Mouse (Mus musculus): ENCODE data around the gene Trim32.

Trim32 gene

DNA sequence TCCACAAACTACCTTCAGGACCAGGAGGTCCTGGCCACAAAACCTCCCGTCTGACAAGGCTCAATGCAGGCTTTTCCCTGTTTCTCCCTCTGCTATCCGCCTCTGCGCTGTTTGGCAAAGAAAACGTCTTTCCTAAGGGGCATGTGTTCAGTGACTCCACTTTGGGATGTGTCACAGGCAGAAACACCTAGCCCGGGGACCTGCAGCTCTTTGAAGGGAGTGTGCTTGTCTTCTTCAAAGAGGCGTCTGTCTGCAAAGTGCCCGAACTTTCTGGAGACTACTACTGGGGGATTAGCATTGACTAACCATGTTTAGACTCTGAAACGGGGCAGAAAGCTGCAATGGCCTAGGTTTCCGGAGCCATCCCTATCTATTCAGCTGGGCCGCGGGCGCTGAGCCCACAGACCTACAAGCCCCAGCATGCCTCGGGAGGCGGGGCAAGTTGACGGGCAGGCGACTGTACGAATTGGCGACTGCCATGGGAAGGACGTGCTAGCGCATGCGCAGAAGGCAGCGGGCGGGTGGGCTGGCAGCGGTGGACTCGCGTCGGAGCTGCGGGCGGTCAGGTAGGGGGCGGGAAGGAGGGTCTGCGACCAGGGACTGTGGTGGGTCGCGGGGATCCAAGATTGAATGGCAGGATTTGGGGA is at the start of gene Trim32:
TSS of gene Trim32 (plus strand) at position 483 of the 647 bp plus-strand sequence.
- DNase-seq (ENCODE audit: low spot score in 2 of 2): peak; percentile 84 to 90

DNA sequence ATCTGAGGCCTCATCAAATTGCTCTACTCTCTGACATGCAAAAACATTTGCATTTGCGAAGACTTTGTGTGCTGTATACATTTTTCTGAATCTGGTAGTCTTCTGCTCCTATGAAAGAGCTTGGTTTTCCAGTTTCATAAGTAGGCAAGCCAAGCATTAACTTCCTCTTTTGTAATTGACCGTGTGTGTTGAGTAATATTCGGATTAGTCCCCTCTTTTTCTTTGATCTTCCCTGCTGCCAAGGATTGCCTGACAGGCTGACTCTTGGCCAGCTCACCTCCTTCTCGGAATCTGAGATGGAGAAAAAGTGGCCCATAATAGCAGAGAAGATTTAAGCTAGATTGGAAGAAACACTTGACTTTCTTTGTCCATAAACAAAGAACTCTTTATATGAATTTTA is 39.3 kb upstream of the Trim32 start:
- no peak for DNase-seq (ENCODE audit: low spot score in 2 of 2)

GRCm38 (mm10) chr4:65580254-65580653 is 24.5 kb upstream of the Trim32 start:
- DNase-seq (ENCODE audit: low spot score in 2 of 2): no peak

- no peak for DNase-seq (ENCODE audit: low spot score in 2 of 2)
Observed at GRCm38 (mm10) chr4:65586947-65587346, 17.8 kb upstream of the Trim32 start.

DNA sequence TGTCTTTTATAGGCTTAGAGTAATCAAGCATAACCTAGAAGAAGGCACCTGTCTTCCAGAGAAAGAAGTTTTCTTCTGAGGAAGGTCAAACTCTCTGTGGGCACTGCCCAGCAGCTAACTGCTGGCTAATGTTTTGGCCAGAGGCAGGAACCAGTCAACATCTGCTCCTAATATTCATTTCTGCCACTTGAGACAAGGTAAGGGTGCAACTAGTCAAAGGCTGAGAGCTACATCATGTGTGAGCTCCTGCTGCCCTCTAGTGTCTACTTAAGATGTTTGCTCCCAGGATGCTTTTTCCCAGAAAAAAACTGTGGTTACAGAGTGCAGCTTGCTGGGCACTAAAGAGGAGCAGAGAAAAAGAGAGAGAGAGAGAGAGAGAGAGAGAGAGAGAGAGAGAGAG is 15.0 kb upstream of the Trim32 start:
- DNase-seq (ENCODE audit: low spot score in 2 of 2): no peak

GRCm38 (mm10) chr4:65594601-65595369 is 10.0 kb upstream of the Trim32 start:
- DNase-seq (ENCODE audit: low spot score in 2 of 2): no peak

DNA sequence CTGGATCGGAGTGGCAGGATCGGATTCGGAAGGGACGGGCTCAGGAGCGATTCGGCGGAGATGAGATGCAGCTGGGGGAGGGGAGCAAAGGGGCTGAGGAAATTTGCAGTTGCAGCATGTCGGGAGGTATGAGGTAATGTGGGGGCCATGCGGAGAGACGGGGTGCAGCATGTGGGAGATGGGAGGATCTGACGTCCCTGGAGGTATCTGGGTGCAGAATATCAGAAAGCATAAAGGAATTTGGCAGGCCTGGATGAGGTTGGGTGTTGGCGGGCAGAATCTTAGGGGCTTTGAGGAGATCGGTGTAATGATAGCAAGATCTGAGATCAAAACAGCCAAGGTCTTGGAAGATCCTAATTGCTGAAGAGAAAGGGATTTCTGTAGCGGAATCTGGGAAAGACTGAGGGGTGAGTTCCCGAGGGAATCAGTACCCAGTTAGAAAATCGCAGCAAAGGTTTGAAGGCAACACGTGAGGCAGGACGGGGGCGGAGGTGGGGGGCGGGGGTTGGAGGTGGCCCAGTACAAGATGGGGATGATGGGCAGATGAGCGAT is 441 bp downstream of the Trim32 start:
- no peak for DNase-seq (ENCODE audit: low spot score in 2 of 2)

GRCm38 (mm10) chr4:65607184-65607631 is 2.4 kb downstream of the Trim32 start:
- DNase-seq (ENCODE audit: low spot score in 2 of 2): no peak

- no peak for DNase-seq (ENCODE audit: low spot score in 2 of 2)
Observed at GRCm38 (mm10) chr4:65608112-65608511, 3.3 kb downstream of the Trim32 start.

GRCm38 (mm10) chr4:65610329-65610728 is 5.5 kb downstream of the Trim32 start:
- DNase-seq (ENCODE audit: low spot score in 2 of 2): no peak

DNA sequence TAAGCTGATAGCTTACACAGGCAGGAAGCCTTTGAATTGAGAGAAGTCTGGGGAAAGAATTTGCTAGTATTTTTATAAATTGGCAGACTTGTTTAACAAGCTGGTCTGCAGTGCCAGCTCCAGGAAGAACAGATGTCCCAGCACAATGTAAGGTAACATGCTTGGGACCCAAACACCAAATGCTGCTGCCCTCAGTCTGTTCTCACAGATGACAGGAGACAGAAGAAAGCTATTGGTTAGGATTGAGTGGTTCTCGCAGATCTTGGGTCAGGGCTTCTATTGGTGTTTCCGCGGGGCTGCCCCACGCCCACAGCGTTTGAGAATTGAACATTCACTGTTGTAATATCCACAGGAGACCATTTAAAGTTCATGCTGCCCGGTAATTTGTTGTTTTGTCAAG is 6.1 kb downstream of the Trim32 start:
- no peak for DNase-seq (ENCODE audit: low spot score in 2 of 2)

- DNase-seq (ENCODE audit: low spot score in 2 of 2): no peak
Observed at GRCm38 (mm10) chr4:65613135-65613534, 8.3 kb downstream of the Trim32 start.

DNA sequence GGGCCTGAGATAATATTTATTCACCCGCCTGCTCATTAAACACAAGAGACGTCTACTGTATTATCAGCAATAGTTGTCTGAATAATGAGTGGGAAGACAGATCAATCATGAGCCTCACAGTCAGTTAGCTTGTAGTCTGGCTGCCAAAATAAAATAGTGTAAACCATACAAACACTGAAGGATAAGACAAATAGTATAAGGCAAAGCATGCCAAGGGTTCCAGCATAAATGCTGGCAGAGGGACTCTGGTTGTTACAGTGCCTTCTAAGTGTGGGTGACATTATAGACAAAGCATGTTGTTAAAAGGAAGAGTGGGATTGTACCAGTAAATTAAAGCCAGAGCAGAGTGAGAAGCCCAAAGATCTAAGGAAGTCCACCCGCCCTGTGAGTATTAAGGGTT is 15.3 kb downstream of the Trim32 start:
- no peak for DNase-seq (ENCODE audit: low spot score in 2 of 2)

DNA sequence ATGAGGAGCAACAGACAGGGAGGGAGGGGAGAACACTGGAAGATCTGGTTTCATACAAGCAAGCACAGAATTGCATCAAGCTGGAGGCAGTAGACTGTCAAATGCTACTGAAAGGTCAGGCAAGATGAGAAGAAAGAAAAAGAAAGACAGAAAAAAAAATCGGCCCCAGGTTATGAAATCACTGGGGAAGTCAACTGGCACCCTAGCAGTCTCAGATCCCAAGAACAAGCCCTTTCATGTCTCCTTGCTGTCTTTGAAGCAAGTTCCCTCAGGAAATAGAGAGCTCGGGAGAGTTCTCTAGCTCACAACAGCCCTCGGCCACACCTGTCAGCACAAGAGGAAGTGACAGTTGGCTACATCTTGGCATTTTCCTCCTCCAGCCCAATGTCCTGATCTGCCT is 33.4 kb downstream of the Trim32 start:
- no peak for DNase-seq (ENCODE audit: low spot score in 2 of 2)

DNA sequence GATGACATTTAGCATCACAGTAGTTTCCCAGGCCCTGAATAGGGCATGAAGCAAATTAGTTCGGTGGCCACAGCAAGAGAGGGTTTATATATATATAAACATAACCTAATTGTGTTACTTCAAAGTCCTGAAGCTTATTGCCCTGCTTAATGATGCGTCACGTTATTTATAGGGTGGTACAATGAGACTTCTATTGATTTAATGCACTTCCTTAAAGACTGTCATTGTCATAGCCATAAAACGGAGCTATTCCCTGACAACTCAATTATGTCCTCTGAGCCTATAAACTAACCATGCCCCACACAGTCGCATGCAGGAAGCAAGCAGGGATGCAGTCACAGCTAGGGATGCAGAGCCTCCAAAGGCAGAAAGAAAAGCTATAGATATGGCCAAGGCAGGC is 37.8 kb downstream of the Trim32 start:
- DNase-seq (ENCODE audit: low spot score in 2 of 2): no peak

DNA sequence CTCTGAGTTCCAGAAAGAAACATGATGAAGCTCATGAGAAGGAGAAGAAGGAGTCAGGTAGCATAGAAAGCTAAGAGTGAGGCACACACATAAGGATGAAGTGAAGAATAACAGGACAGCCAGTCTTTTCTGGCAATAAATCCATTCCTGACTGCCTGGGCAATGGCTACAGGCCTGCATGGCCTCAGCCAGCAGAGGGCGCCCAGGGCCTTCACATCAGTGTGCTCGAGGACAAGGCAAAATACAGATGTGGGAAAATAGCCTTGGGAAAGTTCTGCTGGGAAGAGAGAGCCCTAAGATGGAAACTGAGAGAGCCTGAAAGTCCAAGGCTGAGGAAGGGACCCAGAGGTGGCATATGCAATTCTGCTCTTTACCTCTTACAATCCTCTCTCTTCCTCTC is 49.9 kb downstream of the Trim32 start:
- DNase-seq (ENCODE audit: low spot score in 2 of 2): peak in 1 of 2 experiments; percentile 4

GRCm38 (mm10) chr4:65663176-65663575 is 58.4 kb downstream of the Trim32 start:
- DNase-seq (ENCODE audit: low spot score in 2 of 2): no peak

All from spleen, postnatal 14 days (tissue).